Mouse (Mus musculus) ES-Bruce4 (cell line): ENCODE measurements around the gene Lgalsl. TPM values are rescaled to one million over a fixed set of nuclear protein-coding genes. Genes with fewer than 3 reads are reported as not detected.

Experiments used
- H3K27ac ChIP-seq: 2 replicates; pipeline ENCODE4 v1.5.1; 2012; ENCODE audit warnings: low read length, inconsistent platforms; ENCODE audit not compliant: insufficient read depth
- H3K27me3 ChIP-seq: 2 replicates; pipeline ENCODE4 v1.6.1; 2012; ENCODE audit warnings: mild to moderate bottlenecking, low read length, inconsistent platforms; ENCODE audit not compliant: control insufficient read depth, poor library complexity, insufficient read depth, severe bottlenecking
- H3K36me3 ChIP-seq: 2 replicates; pipeline ENCODE4 v1.6.1; 2012; ENCODE audit warnings: inconsistent platforms, mild to moderate bottlenecking, low read length, moderate library complexity; ENCODE audit not compliant: control insufficient read depth, poor library complexity, insufficient read depth, severe bottlenecking
- H3K4me1 ChIP-seq: one replicate; pipeline ENCODE4 v1.8.1; 2011; ENCODE audit warnings: low read length; ENCODE audit not compliant: control insufficient read depth, insufficient read depth
- H3K4me3 ChIP-seq: 2 replicates; pipeline ENCODE4 v1.5.1; 2011; ENCODE audit warnings: low read depth, mild to moderate bottlenecking, low read length
- H3K9ac ChIP-seq: 2 replicates; pipeline ENCODE4 v1.6.1; 2012; ENCODE audit warnings: low read depth, mild to moderate bottlenecking, inconsistent platforms; ENCODE audit not compliant: poor library complexity, severe bottlenecking
- H3K9me3 ChIP-seq: replicated peaks from 2 replicates; pipeline ENCODE4 v1.6.1; 2012; ENCODE audit warnings: mild to moderate bottlenecking, low read length, inconsistent platforms; ENCODE audit not compliant: control insufficient read depth, poor library complexity, insufficient read depth, severe bottlenecking
- CTCF ChIP-seq: IDR thresholded peaks from one replicate; pipeline ENCODE4 v1.8.1; 2011; ENCODE audit warnings: low read depth, low read length
- EP300 ChIP-seq: IDR thresholded peaks from 2 replicates; pipeline ENCODE4 v1.6.1; 2011; ENCODE audit warnings: low read depth, low read length; ENCODE audit not compliant: insufficient read depth
- POLR2A ChIP-seq: IDR thresholded peaks from one replicate; pipeline ENCODE4 v1.8.1; 2011; ENCODE audit warnings: low read length; ENCODE audit not compliant: insufficient read depth
- polyA plus RNA-seq: library from polyadenylated mRNA; stranded (reverse); fragments of >200 nt; gene quantifications from 2 replicates; pipeline ENCODE4 v1.2.4, GENCODE M21; 2011; ENCODE audit warnings: low read depth; ENCODE audit not compliant: missing spikeins, insufficient read depth, insufficient read length

Lgalsl gene
- polyA plus RNA-seq, 1 experiment, result 24.1 TPM

- Histone ChIP-seq H3K4me3 (peak overlapping the region; percentile 92), H3K4me1 (no peaks in the 10 kb centered on the region), H3K9me3 (no peaks in the 10 kb centered on the region), H3K36me3 (peaks cover 10% of the 10 kb centered on the region; the same call in 1 of the 2 replicates), H3K27me3 (no peaks in the 10 kb centered on the region), H3K27ac (no peak overlapping the region), H3K9ac (no peak overlapping the region)
- TF ChIP-seq EP300, result no peak
- no peak for TF ChIP-seq POLR2A
- TF ChIP-seq CTCF, result no peak
These were observed 813 bp upstream of the Lgalsl start for GRCm38 (mm10) chr11:20831600-20832137.

GRCm38 (mm10) chr11:20829993-20830685 lies 717 bp downstream of the Lgalsl start:
- no peaks in the 10 kb centered on the region for H3K4me1 ChIP-seq
- no peak overlapping the region for H3K27ac ChIP-seq
- TF ChIP-seq CTCF, result no peak
- TF ChIP-seq POLR2A, result no peak
- no peak for TF ChIP-seq EP300
- peak overlapping the region; percentile 93 for H3K9ac ChIP-seq
- no peaks in the 10 kb centered on the region for H3K27me3 ChIP-seq
- H3K9me3 ChIP-seq, result no peaks in the 10 kb centered on the region
- peaks cover 16% of the 10 kb centered on the region for H3K36me3 ChIP-seq
- H3K4me3 ChIP-seq, result peak overlapping the region; percentile 92

- TF ChIP-seq EP300, result no peak
- no peak for TF ChIP-seq POLR2A
- TF ChIP-seq CTCF, result no peak
- no peaks in the 10 kb centered on the region for H3K9me3 ChIP-seq
- H3K27me3 ChIP-seq, result no peaks in the 10 kb centered on the region
- no peaks in the 10 kb centered on the region for H3K4me1 ChIP-seq
- H3K4me3 ChIP-seq, result no peak overlapping the region
- peaks cover 16% of the 10 kb centered on the region for H3K36me3 ChIP-seq
- H3K9ac ChIP-seq, result no peak overlapping the region
- no peak overlapping the region for H3K27ac ChIP-seq
These were observed 1.7 kb downstream of the Lgalsl start for GRCm38 (mm10) chr11:20829056-20829686.

GRCm38 (mm10) chr11:20823961-20824360 lies 6.9 kb downstream of the Lgalsl start:
- Histone ChIP-seq H3K36me3 (peaks cover 13% of the 10 kb centered on the region), H3K9ac (no peak overlapping the region), H3K4me1 (no peaks in the 10 kb centered on the region), H3K4me3 (no peak overlapping the region), H3K27me3 (no peaks in the 10 kb centered on the region), H3K9me3 (no peaks in the 10 kb centered on the region), H3K27ac (no peak overlapping the region)
- TF ChIP-seq EP300 (no peak), CTCF (no peak), POLR2A (no peak)

GRCm38 (mm10) chr11:20823301-20823700 lies 7.6 kb downstream of the Lgalsl start:
- Histone ChIP-seq H3K36me3 (peaks cover 13% of the 10 kb centered on the region), H3K27me3 (no peaks in the 10 kb centered on the region), H3K9me3 (no peaks in the 10 kb centered on the region), H3K4me1 (no peaks in the 10 kb centered on the region), H3K27ac (no peak overlapping the region), H3K9ac (no peak overlapping the region), H3K4me3 (no peak overlapping the region)
- TF ChIP-seq CTCF, result no peak
- TF ChIP-seq EP300, result no peak
- TF ChIP-seq POLR2A, result no peak

- Histone ChIP-seq H3K4me3 (no peak overlapping the region), H3K4me1 (no peaks in the 10 kb centered on the region), H3K9ac (no peak overlapping the region), H3K9me3 (no peaks in the 10 kb centered on the region), H3K27ac (no peak overlapping the region), H3K27me3 (no peaks in the 10 kb centered on the region), H3K36me3 (peaks cover 4% of the 10 kb centered on the region; the same call in 1 of the 2 replicates)
- TF ChIP-seq CTCF (no peak), POLR2A (no peak), EP300 (no peak)
These were observed 9.5 kb downstream of the Lgalsl start for GRCm38 (mm10) chr11:20821351-20821750.
